Mouse (Mus musculus): ENCODE data around the gene Tor3a. TPM values are rescaled to one million over a fixed set of nuclear protein-coding genes. Genes with fewer than 3 reads are reported as not detected.

The Tor3a gene
- 4.8 and 5.2 TPM in 2 replicates for polyA plus RNA-seq (2015; fragmentation: Nextera tagmentation; extraction: Ambion mirVana)

DNA sequence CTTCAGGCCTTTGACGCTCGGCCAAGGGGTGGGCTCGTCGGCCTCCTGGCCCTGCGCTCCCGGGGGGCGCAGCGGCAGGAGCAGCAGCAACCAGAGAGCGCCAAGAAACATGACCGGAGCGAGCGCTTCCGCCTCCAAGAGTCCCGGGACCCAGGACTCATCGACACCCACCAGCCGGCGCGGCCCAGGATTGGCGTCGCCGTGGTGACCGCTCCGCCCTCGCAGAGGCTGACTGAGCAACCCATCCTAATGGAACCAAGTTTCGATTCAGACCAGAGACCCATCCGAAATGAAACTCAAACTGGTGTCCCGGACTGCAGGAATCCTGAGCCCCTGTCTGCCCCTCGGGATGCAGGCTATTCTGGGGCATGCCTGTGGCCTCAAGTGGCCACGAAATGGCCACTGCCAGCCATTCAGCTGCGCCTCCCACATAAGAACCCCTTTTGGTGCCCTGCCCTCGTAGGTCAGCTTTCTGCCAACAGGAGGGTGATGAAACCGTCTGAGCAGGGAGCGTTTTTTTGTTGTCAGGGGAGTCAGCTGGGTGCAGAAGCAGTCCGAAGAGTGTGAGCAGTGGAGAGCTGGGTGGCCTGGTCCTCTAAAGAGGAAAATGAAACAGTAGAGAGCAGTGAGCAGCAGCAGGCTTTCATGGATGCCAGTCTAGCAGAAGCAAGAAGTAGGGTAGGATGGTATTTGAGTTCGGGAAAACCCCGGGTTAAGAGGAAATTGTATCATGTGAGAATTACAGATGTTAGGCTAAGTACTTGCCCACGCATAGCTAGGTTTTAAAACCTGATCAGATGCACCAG lies at the start of gene Tor3a:
Gene Tor3a (minus strand): TSS at position 162 of the 806 bp plus-strand sequence.
- no peaks in the 10 kb centered on the region for H3K36me3 ChIP-seq (ENCODE audit: control insufficient read depth, insufficient read depth, low read length)
- peak; percentile 79 for ATAC-seq
- H3K27ac ChIP-seq (ENCODE audit: low read depth, low read length) = no peak within 1 kb of the TSS
- no peaks in the 10 kb centered on the region for H3K9me3 ChIP-seq (ENCODE audit: control insufficient read depth, low read length)
- peak within 1 kb of the TSS; percentile 96 for H3K4me2 ChIP-seq (ENCODE audit: low read length)
- H3K9ac ChIP-seq (ENCODE audit: low read depth, low read length) = peak within 1 kb of the TSS; percentile 65
- 0 out of 2 replicates have a peak, but pooled peaks cover 2% of the 10 kb centered on the region for H3K27me3 ChIP-seq (replicated peaks; ENCODE audit: control insufficient read depth, insufficient read depth, low read length)
- peak within 1 kb of the TSS; percentile 50 for H3K4me3 ChIP-seq (ENCODE audit: low read length)
- peaks cover 14% of the 10 kb centered on the region for H3K4me1 ChIP-seq (ENCODE audit: control insufficient read depth, insufficient read depth, low read depth, low read length)
- 7% methylated on average over 36 of the region's 37 CpGs for WGBS

DNA sequence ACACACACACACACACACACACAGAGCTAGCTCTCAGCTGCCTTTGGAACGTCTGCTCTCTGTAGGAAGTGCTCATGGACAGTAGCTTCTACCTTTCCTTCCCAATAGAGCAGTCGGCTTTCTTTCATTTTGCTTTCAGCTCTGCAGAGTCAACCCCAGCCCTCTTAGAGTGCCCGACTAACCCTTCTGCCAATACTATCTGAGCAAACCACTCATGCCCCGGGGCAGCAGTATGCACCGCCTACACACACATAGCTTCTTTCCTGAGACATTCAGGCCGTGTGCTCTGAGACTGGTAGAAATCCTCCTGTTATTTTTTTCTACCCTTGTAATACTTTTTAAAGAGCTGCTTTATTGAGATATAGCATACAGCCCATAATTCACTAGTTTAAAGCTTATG lies 47.9 kb upstream of the Tor3a start:
- no peak for ATAC-seq
- Histone ChIP-seq H3K27ac (ENCODE audit: low read depth, low read length) (no peak overlapping the region), H3K27me3 (replicated peaks; ENCODE audit: control insufficient read depth, insufficient read depth, low read length) (no peaks in the 10 kb centered on the region; the same call in 1 of the 2 replicates), H3K4me1 (ENCODE audit: control insufficient read depth, insufficient read depth, low read depth, low read length) (peaks cover 8% of the 10 kb centered on the region), H3K36me3 (ENCODE audit: control insufficient read depth, insufficient read depth, low read length) (no peaks in the 10 kb centered on the region), H3K9me3 (ENCODE audit: control insufficient read depth, low read length) (no peaks in the 10 kb centered on the region), H3K4me2 (ENCODE audit: low read length) (no peak overlapping the region), H3K4me3 (ENCODE audit: low read length) (no peak overlapping the region), H3K9ac (ENCODE audit: low read depth, low read length) (no peak overlapping the region)
- WGBS = 61% methylated on average over 6 of the region's 6 CpGs

DNA sequence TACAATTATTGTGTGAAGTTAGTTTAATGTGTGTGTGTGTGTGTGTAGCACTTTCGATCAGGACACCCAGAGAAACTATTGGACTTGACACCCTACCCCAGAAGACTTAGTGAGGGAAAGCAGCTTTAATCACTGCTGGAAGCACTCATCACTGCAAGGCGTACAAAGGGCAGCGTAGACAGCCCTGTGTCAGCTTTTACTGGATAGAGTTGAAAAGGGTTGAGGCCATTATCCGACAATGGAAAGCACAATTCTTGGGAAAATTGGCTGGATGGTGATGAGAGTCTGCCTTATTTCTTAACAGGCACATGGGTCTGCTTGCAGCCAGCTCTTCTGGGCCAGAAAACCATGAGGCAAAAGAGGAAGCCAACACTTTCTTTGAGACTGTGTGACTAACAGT lies 45.9 kb upstream of the Tor3a start:
- no peak for ATAC-seq
- H3K27ac ChIP-seq (ENCODE audit: low read depth, low read length) = no peak overlapping the region
- peaks cover 8% of the 10 kb centered on the region for H3K4me1 ChIP-seq (ENCODE audit: control insufficient read depth, insufficient read depth, low read depth, low read length)
- no peak overlapping the region for H3K4me3 ChIP-seq (ENCODE audit: low read length)
- no peaks in the 10 kb centered on the region; the same call in 1 of the 2 replicates for H3K27me3 ChIP-seq (replicated peaks; ENCODE audit: control insufficient read depth, insufficient read depth, low read length)
- WGBS = 62% methylated on average over 4 of the region's 4 CpGs
- H3K36me3 ChIP-seq (ENCODE audit: control insufficient read depth, insufficient read depth, low read length) = no peaks in the 10 kb centered on the region
- H3K4me2 ChIP-seq (ENCODE audit: low read length) = no peak overlapping the region
- no peaks in the 10 kb centered on the region for H3K9me3 ChIP-seq (ENCODE audit: control insufficient read depth, low read length)
- H3K9ac ChIP-seq (ENCODE audit: low read depth, low read length) = no peak overlapping the region

DNA sequence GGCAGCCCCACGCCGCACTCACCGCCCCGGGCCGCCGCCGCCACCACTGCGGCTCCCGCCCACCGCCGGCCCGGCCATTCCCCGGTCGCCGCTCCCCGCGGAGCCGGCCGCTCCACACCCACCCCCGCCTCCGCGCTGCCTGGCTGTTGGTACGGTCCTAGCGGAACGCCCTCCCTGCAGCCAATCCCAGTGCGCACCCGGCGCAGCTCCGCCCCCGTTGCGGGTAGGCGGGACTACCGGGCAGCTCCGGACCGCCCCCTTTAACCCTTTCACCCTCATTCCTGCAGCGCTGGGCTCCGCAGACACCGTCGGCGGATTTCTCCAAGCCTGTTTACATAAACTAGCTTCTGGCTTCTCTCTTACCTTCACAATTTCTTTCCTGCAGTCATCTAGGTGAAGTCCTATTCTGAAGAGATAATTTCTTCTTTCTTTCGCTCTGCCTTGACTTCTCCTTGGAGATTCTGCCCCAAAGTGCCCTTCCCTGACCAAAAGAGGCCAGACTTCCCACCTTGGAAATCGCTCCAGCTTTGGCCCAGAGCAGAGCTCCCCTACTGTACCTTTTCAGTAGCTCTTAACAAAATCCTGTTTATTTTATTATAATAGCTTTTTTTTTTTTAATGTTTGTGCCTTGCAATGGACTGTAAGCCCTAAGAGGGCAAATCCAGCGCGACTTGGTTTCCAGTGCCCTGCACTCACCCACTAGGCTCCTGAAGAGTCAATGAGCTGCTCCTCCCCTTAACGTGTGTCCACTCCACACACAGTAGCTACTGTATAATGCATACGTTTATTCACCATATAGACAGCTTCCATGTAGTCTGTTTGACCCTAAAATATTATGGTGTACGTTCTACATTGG lies 45.0 kb upstream of the Tor3a start, which contains the start of gene Fam20b:
Gene Fam20b (minus strand): TSS at position 137 of the 856 bp plus-strand sequence.
- peak; percentile 97 for ATAC-seq
- peak within 1 kb of the TSS; percentile 72 for H3K4me2 ChIP-seq (ENCODE audit: low read length)
- no peaks in the 10 kb centered on the region for H3K36me3 ChIP-seq (ENCODE audit: control insufficient read depth, insufficient read depth, low read length)
- H3K9me3 ChIP-seq (ENCODE audit: control insufficient read depth, low read length) = no peaks in the 10 kb centered on the region
- no peaks in the 10 kb centered on the region; the same call in 1 of the 2 replicates for H3K27me3 ChIP-seq (replicated peaks; ENCODE audit: control insufficient read depth, insufficient read depth, low read length)
- H3K4me1 ChIP-seq (ENCODE audit: control insufficient read depth, insufficient read depth, low read depth, low read length) = peaks cover 8% of the 10 kb centered on the region
- peak within 1 kb of the TSS; percentile 96 for H3K27ac ChIP-seq (ENCODE audit: low read depth, low read length)
- WGBS = under 1% methylated on average over 30 of the region's 47 CpGs
- H3K9ac ChIP-seq (ENCODE audit: low read depth, low read length) = peak within 1 kb of the TSS; percentile 92
- H3K4me3 ChIP-seq (ENCODE audit: low read length) = peak within 1 kb of the TSS; percentile 96

DNA sequence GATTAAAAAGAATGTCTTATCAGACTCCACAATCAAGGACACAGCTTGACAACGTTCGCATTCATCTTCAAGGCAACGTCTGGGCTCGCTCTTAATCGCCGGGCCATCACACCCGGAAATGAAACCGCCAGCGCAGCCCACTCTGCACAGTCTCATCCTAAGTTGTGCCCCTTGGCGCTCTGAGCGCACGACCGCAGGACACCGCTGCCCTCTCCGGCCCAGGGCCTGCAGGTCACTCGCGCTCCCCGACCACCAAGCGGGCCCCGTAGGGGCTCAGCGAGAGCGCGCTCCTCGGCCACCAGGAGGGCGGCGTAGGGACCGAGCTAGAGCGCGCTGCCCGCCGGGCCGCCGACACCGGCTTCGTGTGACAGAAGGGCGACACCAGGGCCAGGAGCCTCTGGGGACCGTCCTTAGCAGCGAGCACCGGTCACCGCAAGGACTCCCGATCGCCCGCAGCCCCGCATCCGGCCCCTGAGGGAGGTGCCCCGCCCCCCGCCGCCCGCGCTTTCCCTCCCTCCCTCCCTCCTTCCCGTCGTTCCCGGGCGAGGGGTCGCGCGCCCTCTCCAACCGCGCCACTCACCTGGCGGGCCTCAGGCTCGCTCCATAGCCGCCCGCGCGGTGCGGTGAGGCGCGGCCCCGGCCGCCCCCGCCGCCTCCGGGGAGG lies 44.3 kb upstream of the Tor3a start:
- Histone ChIP-seq H3K9me3 (ENCODE audit: control insufficient read depth, low read length) (no peaks in the 10 kb centered on the region), H3K36me3 (ENCODE audit: control insufficient read depth, insufficient read depth, low read length) (no peaks in the 10 kb centered on the region), H3K4me2 (ENCODE audit: low read length) (peak overlapping the region; percentile 72), H3K27ac (ENCODE audit: low read depth, low read length) (peak overlapping the region; percentile 96), H3K9ac (ENCODE audit: low read depth, low read length) (peak overlapping the region; percentile 92), H3K27me3 (replicated peaks; ENCODE audit: control insufficient read depth, insufficient read depth, low read length) (no peaks in the 10 kb centered on the region; the same call in 1 of the 2 replicates), H3K4me3 (ENCODE audit: low read length) (peak overlapping the region; percentile 96), H3K4me1 (ENCODE audit: control insufficient read depth, insufficient read depth, low read depth, low read length) (peaks cover 8% of the 10 kb centered on the region)
- peak; percentile 90 for ATAC-seq
- WGBS = under 1% methylated on average over 35 of the region's 73 CpGs

DNA sequence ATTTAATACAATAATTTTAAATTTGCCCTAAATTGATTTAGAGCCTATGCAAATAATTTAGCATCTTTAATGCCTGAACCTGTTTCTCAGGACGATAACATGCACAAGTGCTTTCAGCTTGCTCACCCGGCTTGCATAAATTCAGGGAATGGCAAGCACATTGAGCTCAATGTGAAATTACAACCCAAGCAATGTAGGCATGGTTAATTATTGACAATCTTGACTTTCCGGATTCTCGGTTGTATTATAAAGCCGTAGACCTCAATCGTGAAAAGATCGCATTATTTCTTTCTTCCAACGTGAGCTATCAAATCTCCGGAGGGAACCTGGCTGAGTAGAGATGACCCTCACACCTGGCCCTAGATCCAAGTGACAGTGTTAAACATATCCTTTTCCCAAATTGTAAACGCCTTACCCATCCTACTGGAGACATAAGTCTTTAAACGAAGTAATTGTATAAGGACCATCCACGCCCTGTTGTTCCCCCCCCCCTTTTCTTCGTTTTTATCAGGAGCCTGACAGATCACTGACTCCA lies 43.7 kb upstream of the Tor3a start:
- Histone ChIP-seq H3K27ac (ENCODE audit: low read depth, low read length) (peak overlapping the region; percentile 96), H3K9me3 (ENCODE audit: control insufficient read depth, low read length) (no peaks in the 10 kb centered on the region), H3K9ac (ENCODE audit: low read depth, low read length) (peak overlapping the region; percentile 92), H3K4me2 (ENCODE audit: low read length) (peak overlapping the region; percentile 72), H3K36me3 (ENCODE audit: control insufficient read depth, insufficient read depth, low read length) (no peaks in the 10 kb centered on the region), H3K4me1 (ENCODE audit: control insufficient read depth, insufficient read depth, low read depth, low read length) (peaks cover 8% of the 10 kb centered on the region), H3K4me3 (ENCODE audit: low read length) (peak overlapping the region; percentile 96), H3K27me3 (replicated peaks; ENCODE audit: control insufficient read depth, insufficient read depth, low read length) (no peaks in the 10 kb centered on the region; the same call in 1 of the 2 replicates)
- 7% methylated on average over 13 of the region's 13 CpGs for WGBS
- ATAC-seq = no peak

DNA sequence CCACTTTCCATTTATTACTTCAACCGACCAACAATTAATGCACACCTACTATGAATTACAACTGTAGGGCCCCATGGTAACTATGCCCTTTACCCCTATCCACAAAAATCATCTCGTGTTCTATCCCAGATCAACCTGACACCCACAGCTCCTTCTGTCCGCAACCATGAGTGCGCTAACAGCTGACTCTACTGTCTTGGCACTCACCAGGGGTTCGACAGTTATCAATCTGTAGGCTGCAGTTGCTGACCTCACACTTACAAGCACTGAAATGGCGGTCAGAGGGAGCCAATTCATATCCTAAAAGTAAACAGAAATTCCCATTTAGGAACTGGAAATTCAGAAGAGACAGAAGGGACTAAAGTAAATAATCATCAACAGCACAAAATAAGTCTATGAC lies 42.5 kb upstream of the Tor3a start:
- 90% methylated on average over 6 of the region's 6 CpGs for WGBS
- H3K4me3 ChIP-seq (ENCODE audit: low read length) = no peak overlapping the region
- no peaks in the 10 kb centered on the region for H3K36me3 ChIP-seq (ENCODE audit: control insufficient read depth, insufficient read depth, low read length)
- no peak overlapping the region for H3K4me2 ChIP-seq (ENCODE audit: low read length)
- H3K9ac ChIP-seq (ENCODE audit: low read depth, low read length) = no peak overlapping the region
- no peak for ATAC-seq
- no peaks in the 10 kb centered on the region; the same call in 1 of the 2 replicates for H3K27me3 ChIP-seq (replicated peaks; ENCODE audit: control insufficient read depth, insufficient read depth, low read length)
- no peaks in the 10 kb centered on the region for H3K9me3 ChIP-seq (ENCODE audit: control insufficient read depth, low read length)
- H3K4me1 ChIP-seq (ENCODE audit: control insufficient read depth, insufficient read depth, low read depth, low read length) = peaks cover 8% of the 10 kb centered on the region
- no peak overlapping the region for H3K27ac ChIP-seq (ENCODE audit: low read depth, low read length)

DNA sequence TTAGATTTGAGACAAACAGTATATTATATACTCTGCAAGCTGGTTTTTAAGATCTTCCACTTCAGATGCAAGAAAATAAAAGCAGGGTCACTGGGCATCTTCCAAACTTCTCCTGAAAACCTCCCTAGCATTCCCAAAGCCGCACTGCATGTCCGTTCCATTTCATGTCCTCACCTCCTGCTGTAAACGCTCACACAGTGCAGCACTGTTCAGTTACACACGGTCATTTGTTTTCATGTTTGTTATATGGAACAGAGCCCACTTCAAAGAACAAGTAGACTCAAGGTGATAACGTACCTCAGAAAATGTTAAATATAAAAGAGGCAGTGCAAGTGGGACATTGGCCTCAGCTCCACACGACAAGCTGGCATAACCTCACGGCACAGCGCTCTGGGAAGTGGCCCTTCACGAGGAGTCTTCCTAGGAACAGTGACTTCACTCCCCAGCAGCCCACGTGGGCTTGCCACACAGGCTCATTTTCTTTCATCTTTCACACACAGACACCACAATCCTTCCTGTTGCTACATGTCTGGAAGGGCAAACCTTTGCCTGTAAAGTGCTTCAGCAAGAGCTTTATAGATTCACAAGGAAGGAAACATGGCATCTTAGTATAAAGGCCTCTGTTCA lies 36.4 kb upstream of the Tor3a start:
- Histone ChIP-seq H3K36me3 (ENCODE audit: control insufficient read depth, insufficient read depth, low read length) (no peaks in the 10 kb centered on the region), H3K9me3 (ENCODE audit: control insufficient read depth, low read length) (no peaks in the 10 kb centered on the region), H3K4me3 (ENCODE audit: low read length) (no peak overlapping the region), H3K4me2 (ENCODE audit: low read length) (no peak overlapping the region), H3K27me3 (replicated peaks; ENCODE audit: control insufficient read depth, insufficient read depth, low read length) (no peaks in the 10 kb centered on the region), H3K9ac (ENCODE audit: low read depth, low read length) (no peak overlapping the region; the same call in 1 of the 2 replicates), H3K4me1 (ENCODE audit: control insufficient read depth, insufficient read depth, low read depth, low read length) (peaks cover 2% of the 10 kb centered on the region; the same call in 1 of the 2 replicates), H3K27ac (ENCODE audit: low read depth, low read length) (no peak overlapping the region)
- ATAC-seq = no peak; the same call in 1 of the 2 replicates
- 49% methylated on average over 10 of the region's 10 CpGs for WGBS
